Mouse (Mus musculus) limb, embryonic 11.5 days (tissue): ENCODE measurements around the gene Hspb11. TPM values are rescaled to one million over a fixed set of nuclear protein-coding genes. Genes with fewer than 3 reads are reported as not detected.
A peak's percentile ranks its signal among the peaks of the same experiment; 100 is the strongest.

Source experiments
- ATAC-seq: fragments of 200-750 bp; cut with Nextera tagmentation; 2 replicates; pipeline ENCODE4 v1.8.0; 2017; ENCODE audit warnings: low read depth; ENCODE audit not compliant: insufficient number of reproducible peaks, low FRiP score, low TSS enrichment
- DNase-seq: peaks from one replicate; pipeline ENCODE4 v3.0.0-alpha.2; 2015; ENCODE audit warnings: low spot score
- H3K27ac ChIP-seq: fragments of 300-500 bp; sonication (generic); replicated peaks from 2 replicates; pipeline ENCODE4 v1.5.1; 2014; ENCODE audit warnings: low read depth, mild to moderate bottlenecking, low read length
- H3K27me3 ChIP-seq: fragments of 300-500 bp; sonication (generic); 2 replicates; pipeline ENCODE4 v1.6.1; 2014; ENCODE audit warnings: mild to moderate bottlenecking, low read length, mixed read lengths; ENCODE audit not compliant: control insufficient read depth, insufficient read depth
- H3K36me3 ChIP-seq: fragments of 300-500 bp; sonication (generic); 2 replicates; pipeline ENCODE4 v1.6.1; 2014; ENCODE audit warnings: mild to moderate bottlenecking, low read length, moderate library complexity, mixed read lengths; ENCODE audit not compliant: control insufficient read depth, insufficient read depth
- H3K4me1 ChIP-seq: fragments of 300-500 bp; sonication (generic); 2 replicates; pipeline ENCODE4 v1.6.1; 2014; ENCODE audit warnings: low read length, mixed read lengths; ENCODE audit not compliant: control insufficient read depth, insufficient read depth
- H3K4me2 ChIP-seq: fragments of 300-500 bp; sonication (generic); 2 replicates; pipeline ENCODE4 v1.6.1; 2014; ENCODE audit warnings: low read depth, mild to moderate bottlenecking, moderate library complexity; ENCODE audit not compliant: severe bottlenecking
- H3K4me3 ChIP-seq: fragments of 300-500 bp; sonication (generic); 2 replicates; pipeline ENCODE4 v1.5.1; 2014; ENCODE audit warnings: low read depth, low read length
- H3K9ac ChIP-seq: fragments of 300-500 bp; sonication (generic); 2 replicates; pipeline ENCODE4 v1.6.1; 2014; ENCODE audit warnings: mild to moderate bottlenecking, low read length
- H3K9me3 ChIP-seq: fragments of 300-500 bp; sonication (generic); 2 replicates; pipeline ENCODE4 v1.6.1; 2016; ENCODE audit warnings: low read length; ENCODE audit not compliant: control insufficient read depth
- WGBS: fragments of 180-500 bp; shearing (Covaris S2); extraction: QIAGEN DNeasy Blood & Tissue Kit; methylation state at CpG from one replicate; pipeline ENCODE4 v1.1.7; 2014; 5-methylcytosine and 5-hydroxymethylcytosine counted together
- polyA plus RNA-seq: library from polyadenylated mRNA; unstranded; fragments of >200 nt; fragmentation: Nextera tagmentation; extraction: Ambion mirVana; gene quantifications from 2 replicates; pipeline ENCODE4 v1.2.1, GENCODE M21; 2014

Hspb11 gene
- 29.8 and 34.0 TPM in 2 replicates for polyA plus RNA-seq

DNA sequence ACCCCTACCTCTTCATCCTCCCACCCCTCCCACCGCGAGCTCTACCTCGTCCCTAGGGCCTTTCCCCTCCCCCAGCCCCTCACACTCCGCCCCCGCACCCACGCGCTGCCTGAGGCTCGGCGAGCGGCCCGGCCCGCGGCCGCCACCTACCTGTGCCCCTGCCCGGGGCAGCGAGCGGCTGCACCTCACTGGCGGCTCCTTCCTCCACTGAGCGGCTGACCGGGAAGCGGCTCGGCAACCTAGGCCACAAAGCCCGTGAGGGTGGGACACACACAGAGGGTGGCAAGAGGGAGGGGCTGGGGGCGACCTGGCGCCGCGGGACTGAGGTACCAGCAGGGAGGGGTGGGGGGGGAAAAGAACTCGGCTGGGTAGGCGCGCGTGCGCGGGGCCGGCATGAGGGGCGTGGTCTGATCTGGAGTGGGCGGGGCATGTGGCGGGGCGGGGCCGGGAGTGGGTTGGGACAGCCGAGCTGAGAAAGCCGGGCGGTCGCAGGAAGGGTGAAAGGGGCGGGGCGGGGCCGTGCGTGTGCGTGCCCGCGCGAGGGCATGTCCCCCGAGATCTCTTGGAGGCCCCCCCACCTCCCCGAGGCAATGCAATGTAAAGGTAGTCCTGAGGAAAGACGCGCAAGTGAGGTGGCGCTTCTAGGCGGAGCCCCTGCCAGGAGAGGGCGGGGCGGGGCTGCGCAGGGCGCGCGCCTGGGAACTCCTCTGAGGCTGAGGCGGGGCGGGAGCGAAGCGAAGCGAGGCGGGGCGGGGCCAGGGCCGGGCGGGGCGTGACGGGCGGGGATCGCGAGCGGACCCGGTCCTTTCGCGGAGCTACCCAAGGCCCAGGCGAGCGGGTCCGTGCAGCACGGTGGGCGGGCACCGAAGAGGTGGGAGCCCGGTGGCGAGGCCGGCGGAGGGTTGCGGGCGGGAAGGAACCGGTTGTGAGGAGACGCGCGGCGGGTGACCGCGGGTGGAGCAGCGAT is at the start of gene Hspb11, which contains the start of gene Lrrc42:
Gene Hspb11, plus strand, starts transcription at position 469 of the 967 bp plus-strand sequence.
Gene Lrrc42, minus strand, starts transcription at position 408 of the 967 bp plus-strand sequence.
- peak within 1 kb of the TSS; percentile 81 for H3K4me3 ChIP-seq
- peak within 1 kb of the TSS; percentile 45; the same call in 1 of the 2 replicates for H3K27ac ChIP-seq
- WGBS = under 1% methylated on average over 83 of the region's 101 CpGs
- ATAC-seq (peak; percentile 95), DNase-seq (peak; percentile 97)
- H3K9me3 ChIP-seq = no peaks in the 10 kb centered on the region
- H3K27me3 ChIP-seq = no peaks in the 10 kb centered on the region
- H3K9ac ChIP-seq = peak within 1 kb of the TSS; percentile 87
- no peaks in the 10 kb centered on the region for H3K36me3 ChIP-seq
- peaks cover 7% of the 10 kb centered on the region for H3K4me1 ChIP-seq
- H3K4me2 ChIP-seq = peak within 1 kb of the TSS; percentile 75

- no peak for ATAC-seq
- H3K4me1 ChIP-seq = no peaks in the 10 kb centered on the region
- no peaks in the 10 kb centered on the region; the same call in 1 of the 2 replicates for H3K36me3 ChIP-seq
- no peaks in the 10 kb centered on the region for H3K27me3 ChIP-seq
- H3K27ac ChIP-seq = no peak overlapping the region
- H3K4me3 ChIP-seq = no peak overlapping the region
- no peaks in the 10 kb centered on the region for H3K9me3 ChIP-seq
- WGBS = 97% methylated on average over 2 of the region's 2 CpGs
- H3K9ac ChIP-seq = no peak overlapping the region
- no peak for DNase-seq
- H3K4me2 ChIP-seq = no peak overlapping the region
Observed at GRCm38 (mm10) chr4:107207016-107207415, 46.4 kb upstream of the Hspb11 start.

GRCm38 (mm10) chr4:107208880-107209279 is 44.5 kb upstream of the Hspb11 start, which contains the start of gene Ldlrad1:
Gene Ldlrad1, plus strand, starts transcription at chr4:107209180.
- WGBS = 81% methylated on average over 3 of the region's 3 CpGs

DNA sequence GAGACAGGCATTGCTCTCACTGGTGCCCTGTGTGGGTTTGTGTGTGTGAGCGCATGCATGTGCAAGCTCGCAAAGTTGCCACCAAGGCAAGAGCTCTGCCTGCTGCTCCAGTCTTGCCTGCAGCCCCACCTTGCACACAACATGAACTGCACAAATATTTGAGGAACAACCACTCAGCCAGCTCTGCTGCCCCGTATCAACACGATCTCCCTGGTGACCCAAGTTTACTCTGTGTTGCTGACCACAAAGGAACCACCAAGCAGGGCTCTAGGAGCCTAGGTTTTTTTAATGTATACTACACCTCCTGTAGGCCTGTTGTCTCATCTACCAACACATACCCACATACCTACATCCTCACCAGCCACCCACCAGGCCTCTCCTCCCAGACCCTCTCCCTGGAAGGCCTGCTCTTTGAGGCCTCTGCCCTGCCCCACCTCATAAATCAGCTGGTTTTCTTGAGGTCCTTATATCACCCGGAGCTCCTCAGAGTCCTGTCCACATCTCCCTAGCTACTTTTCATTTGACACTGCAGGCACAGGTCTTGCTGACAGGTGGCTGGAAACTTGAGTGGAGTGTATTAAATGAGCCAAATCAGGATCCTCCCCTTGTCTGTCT is 42.8 kb upstream of the Hspb11 start:
- 78% methylated on average over 5 of the region's 5 CpGs for WGBS
- no peaks in the 10 kb centered on the region for H3K4me1 ChIP-seq
- H3K4me2 ChIP-seq = no peak overlapping the region
- H3K4me3 ChIP-seq = no peak overlapping the region
- no peaks in the 10 kb centered on the region; the same call in 1 of the 2 replicates for H3K36me3 ChIP-seq
- ATAC-seq = no peak
- no peak overlapping the region for H3K27ac ChIP-seq
- no peak for DNase-seq
- H3K27me3 ChIP-seq = no peaks in the 10 kb centered on the region
- H3K9ac ChIP-seq = no peak overlapping the region
- H3K9me3 ChIP-seq = no peaks in the 10 kb centered on the region

More at GRCm38 (mm10) chr4:107208880-107209279, 44.5 kb upstream of the Hspb11 start, which contains the start of gene Ldlrad1:
- Histone ChIP-seq H3K36me3 (no peaks in the 10 kb centered on the region; the same call in 1 of the 2 replicates), H3K9me3 (no peaks in the 10 kb centered on the region), H3K27me3 (no peaks in the 10 kb centered on the region), H3K27ac (no peak within 1 kb of the TSS), H3K4me3 (no peak within 1 kb of the TSS), H3K9ac (no peak within 1 kb of the TSS), H3K4me1 (no peaks in the 10 kb centered on the region), H3K4me2 (no peak within 1 kb of the TSS)
- ATAC-seq = no peak
- no peak for DNase-seq

DNA sequence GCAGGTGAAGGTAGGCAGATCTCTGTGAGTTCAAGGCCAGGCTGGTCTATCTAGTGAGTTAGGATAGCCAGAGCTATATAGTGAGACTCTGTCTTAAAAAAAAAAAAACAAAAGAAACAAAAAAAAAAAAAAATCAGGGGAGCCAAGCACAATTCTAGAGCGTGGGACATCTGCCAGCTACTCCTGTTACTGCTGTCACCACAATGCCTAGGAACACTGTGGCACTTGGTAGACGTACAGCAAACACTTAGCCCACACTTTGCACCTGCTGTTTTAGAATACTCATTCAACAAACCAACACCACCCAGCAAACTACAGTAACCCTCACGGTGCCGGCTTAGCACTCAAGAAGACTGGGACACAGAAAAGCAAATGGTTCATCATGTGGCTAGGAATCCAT is 41.9 kb upstream of the Hspb11 start:
- Histone ChIP-seq H3K4me3 (no peak overlapping the region), H3K27ac (no peak overlapping the region), H3K9ac (no peak overlapping the region), H3K27me3 (no peaks in the 10 kb centered on the region), H3K4me1 (no peaks in the 10 kb centered on the region), H3K36me3 (no peaks in the 10 kb centered on the region; the same call in 1 of the 2 replicates), H3K9me3 (no peaks in the 10 kb centered on the region), H3K4me2 (no peak overlapping the region)
- ATAC-seq (no peak), DNase-seq (no peak)
- 87% methylated on average over 4 of the region's 4 CpGs for WGBS

GRCm38 (mm10) chr4:107211936-107212335 is 41.5 kb upstream of the Hspb11 start:
- no peaks in the 10 kb centered on the region for H3K9me3 ChIP-seq
- H3K4me3 ChIP-seq = no peak overlapping the region
- ATAC-seq = no peak
- H3K36me3 ChIP-seq = no peaks in the 10 kb centered on the region; the same call in 1 of the 2 replicates
- H3K4me1 ChIP-seq = no peaks in the 10 kb centered on the region
- no peak overlapping the region for H3K9ac ChIP-seq
- WGBS = 79% methylated on average over 5 of the region's 5 CpGs
- H3K27ac ChIP-seq = no peak overlapping the region
- H3K4me2 ChIP-seq = no peak overlapping the region
- H3K27me3 ChIP-seq = no peaks in the 10 kb centered on the region
- DNase-seq = no peak

GRCm38 (mm10) chr4:107213279-107214011 is 39.9 kb upstream of the Hspb11 start:
- WGBS = 65% methylated on average over 12 of the region's 12 CpGs
- no peaks in the 10 kb centered on the region for H3K27me3 ChIP-seq
- no peaks in the 10 kb centered on the region for H3K4me1 ChIP-seq
- no peak overlapping the region for H3K9ac ChIP-seq
- DNase-seq (no peak), ATAC-seq (no peak)
- H3K4me2 ChIP-seq = no peak overlapping the region
- no peak overlapping the region for H3K27ac ChIP-seq
- no peaks in the 10 kb centered on the region for H3K9me3 ChIP-seq
- H3K4me3 ChIP-seq = no peak overlapping the region
- no peaks in the 10 kb centered on the region; the same call in 1 of the 2 replicates for H3K36me3 ChIP-seq

DNA sequence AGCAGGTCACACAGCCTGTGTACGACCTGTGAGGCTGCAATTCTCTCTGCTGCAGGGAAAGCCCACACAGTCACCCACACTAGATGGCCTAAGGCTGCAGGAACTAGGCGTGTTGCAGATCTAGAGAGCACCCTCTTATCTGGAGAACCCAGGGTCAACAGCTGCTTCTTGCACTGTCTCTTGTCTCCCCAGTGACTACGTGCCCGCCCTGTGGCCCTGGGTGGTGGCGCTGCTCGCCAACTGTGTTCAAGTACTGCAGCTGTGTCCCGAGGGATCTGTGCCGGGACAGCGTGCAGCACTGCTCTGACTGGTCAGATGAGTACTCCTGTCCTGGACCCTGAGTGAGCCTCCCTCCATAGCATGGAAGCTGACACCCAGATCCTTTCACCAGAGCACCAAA is 35.8 kb upstream of the Hspb11 start:
- Histone ChIP-seq H3K9ac (no peak overlapping the region), H3K4me3 (no peak overlapping the region), H3K4me2 (no peak overlapping the region), H3K36me3 (no peaks in the 10 kb centered on the region), H3K27me3 (no peaks in the 10 kb centered on the region), H3K9me3 (no peaks in the 10 kb centered on the region), H3K27ac (no peak overlapping the region), H3K4me1 (no peaks in the 10 kb centered on the region)
- 85% methylated on average over 9 of the region's 9 CpGs for WGBS
- DNase-seq = no peak
- ATAC-seq = no peak
